Mouse (Mus musculus) adrenal gland (tissue): ENCODE results near the gene Gbf1.

ENCODE experiments used
- intact Hi-C: fragments of 180-260 bp; cut with DNase I; formaldehyde crosslinking; loops from one replicate; pipeline ENCODE4 v1.15.1; 2025

Gene Gbf1

DNA sequence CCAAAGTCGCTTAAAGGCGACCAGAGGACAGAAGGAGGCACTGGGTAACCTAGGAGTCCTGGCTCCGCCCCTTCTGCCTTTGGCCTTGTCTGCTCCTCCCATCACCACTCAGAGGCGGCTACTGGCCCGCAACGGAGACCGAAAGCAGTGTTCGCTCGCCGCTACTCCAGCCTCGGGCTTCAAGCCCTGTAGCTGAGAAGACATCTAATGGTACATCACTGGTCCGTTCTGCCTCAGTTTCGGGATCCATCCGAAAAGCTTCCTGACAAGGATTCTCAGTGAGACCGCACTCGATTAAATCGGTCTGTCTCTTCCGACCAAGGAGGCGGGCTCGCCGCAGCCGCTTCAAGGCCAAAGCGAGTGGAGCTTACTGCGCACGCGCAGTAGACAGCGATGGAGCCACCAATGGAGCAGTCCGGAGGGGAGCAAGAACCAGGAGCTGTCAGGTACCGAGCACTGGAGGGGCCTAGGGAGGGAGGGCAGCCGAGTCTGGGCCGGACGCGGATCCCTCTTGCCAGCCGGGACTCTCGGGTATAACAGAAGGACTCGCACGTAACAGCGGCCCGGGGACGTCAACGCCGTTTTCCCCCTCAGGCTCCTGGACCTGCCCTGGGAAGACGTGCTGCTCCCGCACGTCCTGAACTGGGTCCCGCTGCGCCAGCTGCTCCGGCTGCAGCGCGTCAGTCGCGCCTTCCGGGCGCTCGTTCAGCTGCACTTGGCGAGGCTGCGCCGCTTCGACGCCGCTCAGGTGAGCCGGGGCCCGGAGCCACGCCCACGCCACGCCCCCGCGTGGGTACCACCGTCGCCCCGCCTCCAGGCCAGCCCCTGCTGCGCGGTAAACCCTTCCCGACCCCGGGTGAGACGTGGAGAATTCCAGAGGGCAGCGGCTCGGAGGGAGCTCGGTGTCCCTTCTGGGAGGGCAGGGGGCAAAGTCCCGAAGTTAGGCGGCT, 176.0 kb downstream of the Gbf1 start, which contains the start of gene Fbxl15:
Fbxl15 (plus strand) TSS at position 104 of the 950 bp plus-strand sequence.
- intact Hi-C loops: no loop called here

GRCm38 (mm10) chr19:46329031-46329641, 176.8 kb downstream of the Gbf1 start:
- intact Hi-C loops: no loop called here

- intact Hi-C loops: loop anchor here (1.0 to 5.0 kb wide), 2 partner anchors 26 to 37 kb away; partner anchors contain the start of gene Nfkb2
These were observed 177.6 kb downstream of the Gbf1 start for GRCm38 (mm10) chr19:46329951-46330350.

- intact Hi-C loops: loop anchor here (1.0 to 5.0 kb wide), 2 partner anchors 26 to 37 kb away; partner anchors contain the start of gene Nfkb2
These were observed 178.4 kb downstream of the Gbf1 start for GRCm38 (mm10) chr19:46330696-46331095.

DNA sequence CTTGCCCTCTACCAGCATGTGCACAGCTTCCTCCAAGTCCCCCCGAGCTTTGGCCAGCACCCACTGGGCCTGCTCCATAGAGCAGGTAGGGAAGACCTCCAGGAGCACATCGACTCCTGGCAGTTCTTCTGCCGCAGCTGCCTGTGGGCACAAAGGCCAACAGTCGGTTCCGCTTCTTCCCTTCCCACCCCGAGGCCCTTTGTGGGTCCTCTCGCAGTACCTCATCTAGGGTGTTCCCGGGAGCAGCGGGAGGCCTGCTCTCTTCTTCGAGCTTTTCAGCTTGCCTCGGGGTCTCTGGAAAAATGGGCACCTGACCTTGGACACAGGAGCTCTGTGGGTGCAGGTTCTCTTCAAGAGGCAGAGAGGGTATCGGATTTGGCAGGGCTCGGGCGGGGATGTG, 179.0 kb downstream of the Gbf1 start:
- intact Hi-C loops: loop anchor here (5.0 kb wide), 1 partner anchor 36 kb away; no protein-coding TSS in a partner anchor

DNA sequence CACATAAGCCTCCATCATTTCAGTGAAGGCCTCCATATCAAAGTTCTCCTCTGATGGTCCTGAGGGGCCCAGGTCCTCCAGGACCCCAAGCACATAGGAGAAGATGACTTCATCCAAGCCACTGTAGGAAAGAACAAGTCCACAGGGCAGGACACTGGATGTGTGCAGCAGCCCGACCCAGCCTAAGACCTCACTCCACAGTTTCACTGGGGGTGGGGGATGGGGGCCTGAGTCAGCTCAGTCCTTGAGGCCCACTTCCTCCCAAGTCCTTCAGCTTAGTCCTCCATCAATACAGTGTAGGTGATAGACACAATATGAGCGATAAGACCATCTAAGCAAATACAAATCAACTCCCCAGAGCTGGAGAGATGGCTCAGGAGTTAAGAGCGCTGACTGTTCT, 179.6 kb downstream of the Gbf1 start:
- intact Hi-C loops: loop anchor here (5.0 kb wide), 1 partner anchor 35 kb away; no protein-coding TSS in a partner anchor

DNA sequence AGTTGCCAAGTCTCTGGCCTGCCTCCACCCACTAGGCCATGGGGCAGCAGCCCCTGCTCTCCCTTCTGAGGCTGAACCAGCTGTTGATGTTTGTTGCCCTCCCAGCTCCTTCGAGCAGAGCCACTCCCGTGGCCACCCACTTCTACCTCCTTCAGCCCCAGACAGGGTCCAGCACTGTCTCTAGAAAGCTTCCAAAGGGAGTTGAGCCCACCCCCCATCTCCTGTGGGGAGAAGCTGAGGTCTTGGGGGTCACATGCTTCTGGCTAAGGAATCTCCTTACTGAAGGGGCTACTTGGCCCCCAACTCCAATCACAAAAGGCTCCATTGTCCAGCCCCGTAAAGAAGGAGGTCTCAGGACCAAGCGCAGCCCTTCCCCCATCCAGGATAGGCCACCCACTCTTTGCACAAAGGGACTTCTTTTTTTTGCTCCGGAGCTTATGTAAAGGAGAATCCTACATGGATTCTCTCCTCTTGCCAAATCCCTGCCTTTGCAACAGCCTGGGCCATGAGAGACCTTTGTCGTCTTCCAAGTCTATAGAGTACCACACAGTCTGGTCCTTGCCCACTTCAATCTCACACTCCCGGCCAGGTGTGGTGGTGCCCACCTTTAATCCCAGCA, 180.5 kb downstream of the Gbf1 start:
- intact Hi-C loops: loop anchor here (5.0 kb wide), 1 partner anchor 34 kb away; no protein-coding TSS in a partner anchor

DNA sequence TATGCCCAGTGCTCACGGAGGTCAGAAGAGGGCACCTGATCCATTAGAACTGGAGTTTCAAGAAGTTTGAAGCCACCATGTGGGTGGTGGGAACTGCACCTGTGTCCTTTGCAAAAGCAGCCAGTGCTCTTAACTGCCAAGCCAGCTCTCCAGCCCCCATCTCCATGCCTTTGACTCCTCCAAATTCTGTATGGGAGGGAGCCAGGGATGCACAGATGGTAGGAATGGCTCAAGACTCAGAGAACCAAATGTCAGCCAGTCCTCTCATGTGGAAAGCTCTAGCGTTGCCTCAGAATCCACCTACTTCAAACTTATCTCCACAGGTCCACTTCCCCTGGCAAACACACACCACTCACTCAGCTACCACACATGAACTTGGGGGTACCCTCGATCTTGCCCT, 181.6 kb downstream of the Gbf1 start:
- intact Hi-C loops: loop anchor here (5.0 kb wide), 1 partner anchor 33 kb away; no protein-coding TSS in a partner anchor
